Mouse (Mus musculus): ENCODE data around the gene Pla2g4d.

Pla2g4d gene

DNA sequence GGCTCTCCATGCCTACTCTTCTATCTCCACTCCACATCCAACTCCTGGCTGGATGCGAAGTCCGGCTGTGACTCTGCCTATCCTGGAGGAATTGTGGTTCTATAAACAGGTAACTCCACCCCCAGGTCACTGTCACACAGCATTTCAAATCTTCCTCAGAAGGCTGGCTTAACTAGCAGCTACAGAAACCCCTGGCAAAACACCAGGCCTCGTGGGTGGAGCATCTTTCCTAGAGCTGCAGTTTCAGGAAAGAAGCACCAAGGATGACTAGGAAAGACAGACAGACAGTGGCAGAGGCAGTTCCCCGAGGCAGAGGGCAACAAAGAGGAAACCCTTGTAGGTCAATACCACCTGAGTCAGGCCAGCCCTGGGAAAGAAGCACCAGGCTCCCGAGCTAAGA, at the start of gene Pla2g4d:
Gene Pla2g4d (minus strand): TSS at position 203 of the 400 bp plus-strand sequence.
- DNase-seq (ENCODE audit: low spot score in 2 of 2), result no peak

- no peak for DNase-seq (ENCODE audit: low spot score in 2 of 2)
Measured at GRCm38 (mm10) chr2:120337886-120338285, 48.9 kb upstream of the Pla2g4d start.

DNA sequence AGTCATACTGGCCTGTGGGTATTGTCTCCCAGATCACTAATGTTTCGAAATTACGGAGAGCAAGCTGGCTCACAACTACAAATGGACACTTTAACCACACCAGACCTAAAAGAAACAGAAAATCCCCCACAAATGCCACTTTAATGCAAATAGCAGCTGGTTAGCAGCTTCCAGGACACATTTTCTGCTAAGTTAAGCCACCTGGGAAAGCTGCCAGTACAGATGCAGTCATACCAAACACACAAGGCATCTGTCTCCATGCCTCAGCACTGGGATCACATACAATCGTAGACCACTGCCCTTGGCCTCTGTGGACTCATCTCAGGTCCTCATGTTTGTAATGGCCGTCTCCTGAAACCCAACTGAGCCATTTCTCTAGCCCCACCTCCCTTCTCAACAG, 42.6 kb upstream of the Pla2g4d start:
- peak in 1 of 2 experiments; percentile 45 for DNase-seq (ENCODE audit: low spot score in 2 of 2)

- no peak for DNase-seq (ENCODE audit: low spot score in 2 of 2)
Measured at GRCm38 (mm10) chr2:120315077-120315476, 26.1 kb upstream of the Pla2g4d start.

DNA sequence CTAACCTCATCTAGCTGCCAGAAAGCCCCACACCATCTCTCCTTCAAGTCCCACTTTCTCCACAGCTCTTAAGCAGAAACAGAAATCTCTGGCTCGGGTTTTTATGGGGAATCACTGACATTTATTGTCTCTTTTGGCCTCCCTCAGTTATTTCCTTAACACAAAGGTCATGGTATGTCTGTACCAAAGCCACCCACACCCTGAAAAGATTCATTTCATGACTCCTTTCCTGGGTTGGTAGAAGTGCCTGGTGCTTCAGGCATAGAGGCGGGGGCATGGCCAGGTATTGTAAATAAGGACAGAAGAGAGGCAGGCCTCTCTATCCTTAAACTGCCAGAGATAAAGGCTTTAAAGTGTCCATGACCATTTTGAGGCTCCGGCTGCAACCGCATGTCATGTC, 25.5 kb upstream of the Pla2g4d start:
- no peak for DNase-seq (ENCODE audit: low spot score in 2 of 2)

DNA sequence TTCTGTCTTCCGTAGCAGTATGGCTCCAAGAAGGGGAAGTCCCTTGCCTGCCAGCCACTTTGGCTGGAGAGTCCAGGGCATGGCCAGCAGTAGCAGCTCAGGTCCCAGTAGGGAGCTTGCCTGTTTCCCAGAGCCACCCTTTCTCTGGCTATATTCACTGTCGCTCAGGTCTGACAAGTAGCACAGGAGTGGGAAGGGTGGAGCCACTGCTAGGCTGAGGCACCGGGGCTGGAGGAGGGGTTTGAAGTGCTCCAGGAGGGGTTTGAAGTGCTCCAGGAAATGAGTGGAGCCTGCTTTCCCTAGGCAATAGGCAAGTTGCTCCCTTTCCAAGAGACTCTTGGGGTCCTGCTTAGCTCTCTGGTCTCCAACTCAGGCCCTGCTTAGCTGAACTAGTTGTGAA, 25.0 kb upstream of the Pla2g4d start, which contains the start of gene Pla2g4f:
Gene Pla2g4f (minus strand): TSS at position 190 of the 400 bp plus-strand sequence.
- DNase-seq (ENCODE audit: low spot score in 2 of 2), result no peak

DNA sequence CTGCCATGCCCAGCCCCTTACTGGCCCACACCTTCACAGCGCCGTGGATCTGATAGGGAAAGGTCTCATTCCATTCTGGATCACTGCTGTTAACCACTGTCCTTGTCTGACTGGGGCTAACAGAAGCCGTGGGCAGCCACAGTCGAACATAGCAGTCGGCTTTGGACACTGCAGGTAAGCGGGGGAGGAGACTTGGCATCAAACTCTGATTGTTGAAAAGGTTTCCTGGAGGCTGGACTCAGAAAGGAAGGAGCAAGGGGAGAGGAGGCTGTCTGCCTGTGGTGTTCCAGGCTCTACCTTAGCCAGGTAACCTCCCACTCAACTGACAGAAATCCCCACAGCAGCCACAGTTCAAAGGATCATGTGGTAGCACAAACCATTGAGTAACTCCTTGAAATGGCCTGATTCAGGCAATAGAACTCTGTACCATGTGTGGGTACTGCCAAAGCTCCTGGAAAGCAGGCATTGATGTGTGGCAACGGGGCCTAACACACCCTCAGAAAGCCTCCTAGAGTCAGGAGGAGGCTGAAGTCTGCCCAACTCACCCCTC, 23.4 kb upstream of the Pla2g4d start:
- no peak for DNase-seq (ENCODE audit: low spot score in 2 of 2)

GRCm38 (mm10) chr2:120304113-120304512, 15.1 kb upstream of the Pla2g4d start:
- DNase-seq (ENCODE audit: low spot score in 2 of 2), result no peak

GRCm38 (mm10) chr2:120301076-120301475, 12.1 kb upstream of the Pla2g4d start:
- no peak for DNase-seq (ENCODE audit: low spot score in 2 of 2)

DNA sequence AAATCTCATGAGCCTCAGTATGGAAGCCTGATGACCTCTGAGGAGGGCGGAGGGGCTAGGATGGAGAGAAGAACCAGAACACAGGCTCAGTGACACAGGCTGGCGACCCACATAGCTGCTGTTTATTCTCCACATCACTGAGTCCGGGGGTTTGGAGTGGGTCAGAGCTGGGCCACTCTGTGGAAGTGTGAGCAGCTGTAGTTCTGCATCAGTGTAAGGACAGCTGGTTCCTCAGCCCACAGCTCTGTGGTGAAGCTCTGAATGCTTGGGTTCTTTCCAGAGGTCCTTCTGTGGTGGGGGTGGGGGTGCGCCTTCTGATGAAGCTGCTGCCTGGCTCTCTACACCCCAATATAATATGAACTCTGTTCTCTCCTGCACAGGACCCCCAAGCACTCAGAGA, 10.9 kb upstream of the Pla2g4d start:
- no peak for DNase-seq (ENCODE audit: low spot score in 2 of 2)

- no peak for DNase-seq (ENCODE audit: low spot score in 2 of 2)
Measured at GRCm38 (mm10) chr2:120296160-120296559, 7.2 kb upstream of the Pla2g4d start.

DNA sequence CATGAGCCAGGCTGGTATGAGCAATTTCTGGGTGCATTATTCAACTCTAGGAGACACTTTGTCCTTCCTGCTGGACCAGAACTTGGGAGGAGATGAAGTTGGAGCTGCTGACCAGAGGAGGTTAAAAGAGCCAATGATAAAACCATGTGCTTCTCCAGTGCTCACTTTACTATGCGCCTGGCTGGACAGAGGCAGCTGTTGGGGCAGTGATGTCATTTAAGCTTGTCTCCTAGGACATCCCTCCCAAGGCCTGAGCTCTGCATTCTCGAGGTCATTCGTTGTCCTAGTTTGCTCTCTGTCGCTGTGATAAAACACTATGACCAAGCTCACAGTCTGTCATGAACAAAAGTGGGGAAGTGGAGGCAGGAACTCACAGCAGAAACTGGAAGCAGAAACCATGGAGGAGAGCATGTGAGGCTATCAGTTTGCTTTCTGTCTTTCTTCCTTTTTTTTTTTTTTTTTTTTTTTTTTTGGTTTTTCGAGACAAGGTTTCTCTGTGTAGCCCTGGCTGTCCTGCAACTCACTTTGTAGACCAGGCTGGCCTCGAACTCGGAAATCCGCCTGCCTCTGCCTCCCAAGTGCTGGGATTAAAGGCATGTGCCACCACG, 2.6 kb upstream of the Pla2g4d start:
- no peak for DNase-seq (ENCODE audit: low spot score in 2 of 2)

DNA sequence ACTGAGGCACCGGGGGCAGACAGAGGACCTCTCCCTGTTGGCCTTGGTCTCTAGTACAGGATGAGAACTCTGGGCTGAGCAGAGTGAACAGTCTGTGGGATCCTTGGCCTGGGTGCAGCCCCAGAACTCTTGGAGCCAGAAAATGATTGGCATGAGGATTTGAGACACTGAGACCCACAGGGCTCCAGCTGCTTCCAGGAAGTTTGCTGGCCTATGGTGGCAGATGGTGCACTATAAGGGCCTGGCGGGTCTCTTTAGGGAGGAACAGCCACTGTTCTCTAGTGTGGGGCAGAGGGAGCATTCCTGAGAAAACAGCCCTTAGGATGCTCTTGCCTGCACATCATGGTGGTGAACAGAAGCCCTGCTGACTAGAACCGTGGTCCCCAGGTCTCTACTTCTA, 596 bp downstream of the Pla2g4d start:
- no peak for DNase-seq (ENCODE audit: low spot score in 2 of 2)

GRCm38 (mm10) chr2:120285639-120286038, 3.4 kb downstream of the Pla2g4d start:
- no peak for DNase-seq (ENCODE audit: low spot score in 2 of 2)

DNA sequence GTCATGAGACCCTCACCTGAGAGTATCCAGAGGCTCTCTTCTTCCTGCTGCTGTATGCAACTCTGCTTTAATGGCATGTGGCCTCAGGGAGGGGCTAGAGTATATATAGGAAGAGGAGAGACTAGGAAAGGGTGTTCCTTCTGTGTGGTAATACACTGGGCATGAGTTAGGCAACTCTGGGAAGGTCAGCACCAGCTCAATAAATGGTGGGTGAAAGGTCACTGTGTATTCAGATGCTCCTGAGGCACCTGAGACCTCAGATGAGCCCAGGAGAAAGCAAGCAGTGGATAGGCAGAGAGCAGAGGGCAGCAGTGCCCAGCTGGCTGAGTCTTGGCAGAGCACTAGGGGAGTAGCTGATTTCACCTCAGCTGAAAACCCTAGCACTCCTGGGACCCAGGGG, 4.3 kb downstream of the Pla2g4d start:
- DNase-seq (ENCODE audit: low spot score in 2 of 2), result no peak

GRCm38 (mm10) chr2:120284094-120284493, 4.9 kb downstream of the Pla2g4d start:
- no peak for DNase-seq (ENCODE audit: low spot score in 2 of 2)

DNA sequence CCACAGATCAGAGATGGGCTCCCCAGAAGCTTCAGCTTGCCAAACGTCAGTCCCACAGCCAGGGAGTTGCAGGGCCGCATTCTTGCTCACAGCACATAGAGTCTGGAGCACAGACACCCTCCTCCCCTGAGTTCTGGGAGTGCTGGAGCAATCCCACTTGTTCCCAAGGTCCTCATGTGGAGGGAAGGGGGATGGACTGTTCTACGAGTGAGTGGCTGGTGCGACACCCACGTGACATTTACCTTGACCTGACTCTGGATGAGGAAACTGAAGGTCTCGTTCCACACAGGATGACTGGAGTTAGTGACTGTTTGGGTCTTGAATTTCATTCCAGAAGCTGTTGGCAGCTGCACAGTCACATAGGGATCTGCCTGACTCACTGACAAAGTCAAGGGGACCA, 5.4 kb downstream of the Pla2g4d start:
- DNase-seq (ENCODE audit: low spot score in 2 of 2), result no peak

- no peak for DNase-seq (ENCODE audit: low spot score in 2 of 2)
Measured at GRCm38 (mm10) chr2:120281221-120281620, 7.8 kb downstream of the Pla2g4d start.

DNA sequence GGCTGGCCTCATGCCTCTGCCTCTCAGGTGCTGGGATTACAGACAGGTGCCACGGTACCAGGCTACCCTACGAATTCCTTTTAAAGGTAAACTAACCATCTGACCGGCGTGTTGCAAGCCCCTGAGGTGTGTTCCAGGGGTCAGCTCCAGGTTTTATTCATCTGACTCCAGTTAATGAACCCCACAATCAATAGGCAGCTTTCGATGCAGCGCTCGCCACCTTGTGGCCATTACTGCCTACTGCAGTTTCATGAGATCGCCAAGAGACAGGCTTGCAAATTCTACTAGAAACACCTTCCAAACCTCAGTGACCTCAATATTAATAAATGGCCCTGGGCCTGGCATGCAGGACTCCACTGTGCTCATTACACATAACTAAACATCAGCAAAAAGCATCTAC, 9.0 kb downstream of the Pla2g4d start:
- peak; percentile 52 to 72 for DNase-seq (ENCODE audit: low spot score in 2 of 2)

- DNase-seq (ENCODE audit: low spot score in 2 of 2), result no peak
Measured at GRCm38 (mm10) chr2:120276951-120277350, 12.0 kb downstream of the Pla2g4d start.

DNA sequence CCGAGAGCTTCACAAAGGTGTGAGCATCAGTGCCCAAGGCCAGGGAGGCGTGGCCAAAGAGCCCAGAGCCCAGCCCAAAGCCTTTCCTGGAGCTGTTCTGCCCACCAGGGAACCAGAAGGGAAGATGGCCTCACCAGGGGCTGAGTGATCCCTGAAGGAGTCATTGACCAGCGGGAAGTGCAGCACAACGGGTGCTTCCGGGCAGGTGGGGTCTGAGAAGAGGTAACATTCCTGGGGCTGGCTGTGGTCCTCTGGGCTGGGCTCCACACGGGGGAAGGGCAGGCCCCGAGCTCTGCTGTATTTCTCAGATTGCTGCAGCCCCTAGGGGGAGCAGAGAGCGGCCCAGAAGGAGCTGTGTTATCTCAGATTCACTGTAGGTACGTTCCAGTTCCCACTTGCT, 20.4 kb downstream of the Pla2g4d start:
- peak in 1 of 2 experiments; percentile 34 for DNase-seq (ENCODE audit: low spot score in 2 of 2)

DNA sequence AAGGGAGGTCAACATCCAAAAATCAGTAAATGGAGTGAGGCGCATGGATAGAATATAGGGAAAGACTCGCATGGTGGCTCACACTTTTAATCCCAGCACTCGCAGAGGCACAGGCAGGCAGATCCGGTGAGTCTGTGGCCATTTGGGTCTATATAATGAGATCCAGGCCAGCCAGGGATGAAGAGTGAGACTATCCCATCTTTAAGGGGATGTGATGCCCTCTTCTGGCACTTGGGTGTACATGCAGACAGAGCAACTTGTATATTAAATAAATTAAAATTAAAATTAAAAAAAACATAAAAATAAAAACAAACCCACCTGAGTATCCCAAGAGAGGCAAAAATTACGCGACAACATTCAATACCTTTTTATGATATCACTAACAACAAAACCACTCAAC, 23.5 kb downstream of the Pla2g4d start:
- no peak for DNase-seq (ENCODE audit: low spot score in 2 of 2)

DNA sequence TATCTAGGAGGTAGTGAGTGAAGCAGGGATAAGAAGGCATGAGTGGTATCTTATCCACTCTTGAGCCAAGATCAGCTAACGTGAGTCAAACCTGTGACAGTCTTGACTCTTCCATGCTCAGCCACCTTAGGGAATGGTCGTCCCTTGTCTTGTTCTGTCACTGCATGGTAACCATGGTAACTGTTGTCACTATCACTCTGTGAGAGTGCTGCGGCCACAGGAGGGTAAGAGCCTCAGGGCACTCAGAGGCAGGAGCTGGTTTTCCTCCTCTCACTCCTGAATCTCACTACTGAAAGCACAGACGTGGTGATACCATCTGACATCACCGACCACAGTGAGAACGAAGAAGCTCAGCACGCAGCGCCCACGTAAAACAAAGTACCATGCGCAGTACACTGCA, 24.1 kb downstream of the Pla2g4d start:
- DNase-seq (ENCODE audit: low spot score in 2 of 2), result no peak

DNA sequence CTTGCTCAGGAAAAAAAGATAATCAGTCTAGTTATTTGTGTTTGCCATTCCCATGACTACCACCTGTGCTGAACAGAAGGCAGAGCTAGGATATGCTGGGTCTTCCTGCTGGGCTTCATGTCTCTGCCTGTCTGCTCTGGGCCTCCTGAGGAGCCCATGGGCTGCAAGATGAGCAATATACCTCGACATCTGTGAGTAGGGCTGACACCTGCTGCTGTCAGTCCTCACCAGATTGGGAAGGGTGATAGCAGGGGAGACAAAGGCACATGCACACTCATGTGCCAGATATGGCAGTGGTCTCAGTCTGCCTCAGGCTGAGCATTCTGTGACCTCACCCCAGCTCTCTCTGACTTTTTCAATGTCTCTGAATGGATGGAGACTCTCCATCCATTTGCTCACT, 26.1 kb downstream of the Pla2g4d start:
- DNase-seq (ENCODE audit: low spot score in 2 of 2), result no peak
